Mouse (Mus musculus): Measurements from ENCODE around the gene Sf1. TPM values are rescaled to one million over a fixed set of nuclear protein-coding genes. Genes with fewer than 3 reads are reported as not detected.

Gene Sf1
- total RNA-seq, 2 experiments from 2014 or later = 208 to 212 TPM

- Histone ChIP-seq H3K4me3 (no peak overlapping the region), H3K27ac (no peak overlapping the region)
- intact Hi-C loops (cut with DNase I) = no loop called here
- TF ChIP-seq CTCF (IDR thresholded peaks at IDR 0.05) = no peak
- DNase-seq (ENCODE audit: extremely low spot score in 1 of 2, low spot score in 2 of 2) = no peak
Observed at GRCm38 (mm10) chr19:6354030-6354429, 9.5 kb upstream of the Sf1 start.

DNA sequence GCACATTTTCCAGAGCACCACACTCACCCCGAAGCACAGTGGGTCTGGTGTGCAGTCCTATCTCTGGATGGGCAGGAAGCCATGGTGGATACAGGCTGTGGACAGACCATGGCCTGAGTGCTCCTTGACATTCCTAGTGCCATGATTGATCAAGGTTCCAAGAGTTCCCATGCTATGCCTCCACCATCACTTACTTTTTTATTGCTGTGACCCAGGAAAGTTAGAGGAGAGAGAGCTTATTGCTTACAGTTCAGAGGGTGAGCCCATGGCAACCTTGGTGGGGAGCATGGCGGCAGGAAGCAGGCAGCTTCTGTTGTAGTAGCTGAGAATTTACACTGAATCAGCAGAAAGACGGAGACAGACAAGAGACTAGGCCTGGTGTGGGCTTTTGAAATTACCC, 2.2 kb upstream of the Sf1 start:
- DNase-seq (ENCODE audit: extremely low spot score in 1 of 2, low spot score in 2 of 2) = no peak
- intact Hi-C loops (cut with DNase I) = no loop called here
- Histone ChIP-seq H3K27ac (no peak overlapping the region), H3K4me3 (no peak overlapping the region)
- no peak for TF ChIP-seq CTCF (IDR thresholded peaks at IDR 0.05)

DNA sequence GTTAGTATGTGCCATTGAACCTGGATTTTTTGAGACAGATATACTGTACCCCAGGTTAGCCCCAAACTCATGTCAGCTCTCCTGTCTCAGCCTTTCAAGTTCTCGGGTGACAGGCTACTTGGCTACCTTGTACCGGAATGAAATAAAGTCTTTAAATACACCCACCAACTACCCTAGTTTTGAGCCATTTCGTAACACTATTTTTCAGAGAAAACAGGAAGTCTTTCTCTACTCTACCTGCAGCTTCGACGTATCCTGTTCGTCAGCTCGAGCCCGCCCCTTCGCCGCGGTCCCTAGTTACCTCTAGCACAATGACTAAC, 439 bp upstream of the Sf1 start:
- intact Hi-C loops (cut with DNase I) = no loop called here
- Histone ChIP-seq H3K27ac (peak overlapping the region; percentile 92), H3K4me3 (peak overlapping the region; percentile 71)
- no peak for TF ChIP-seq CTCF (IDR thresholded peaks at IDR 0.05)
- DNase-seq (ENCODE audit: extremely low spot score in 1 of 2, low spot score in 2 of 2) = peak in 1 of 2 experiments; percentile 13

DNA sequence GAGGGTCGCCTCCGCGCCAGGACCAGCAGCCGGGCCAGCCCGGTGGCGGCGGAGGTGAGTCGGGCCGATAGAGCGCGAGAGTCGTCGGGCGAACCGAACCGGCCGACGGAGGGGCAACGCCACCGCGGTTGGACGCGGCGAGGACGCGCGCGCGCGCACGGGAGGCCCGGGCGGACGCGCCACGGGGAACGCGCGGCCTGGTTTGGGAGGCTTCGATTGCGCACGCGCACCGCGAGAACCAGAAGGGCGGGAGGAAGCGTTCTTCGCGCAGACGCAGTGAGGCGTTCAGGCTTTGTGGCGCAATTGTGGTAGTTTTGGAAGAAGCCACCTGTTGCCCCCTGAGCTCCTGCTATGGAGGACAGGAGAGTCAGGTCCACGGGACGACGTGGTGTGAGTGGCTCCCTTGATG, 831 bp downstream of the Sf1 start:
- Histone ChIP-seq H3K4me3 (peak overlapping the region; percentile 71), H3K27ac (peak overlapping the region; percentile 99)
- DNase-seq (ENCODE audit: extremely low spot score in 1 of 2, low spot score in 2 of 2) = peak; percentile 90 to 91
- intact Hi-C loops (cut with DNase I) = no loop called here
- no peak for TF ChIP-seq CTCF (IDR thresholded peaks at IDR 0.05)

GRCm38 (mm10) chr19:6364842-6365241, 1.4 kb downstream of the Sf1 start:
- intact Hi-C loops (cut with DNase I) = no loop called here
- DNase-seq (ENCODE audit: extremely low spot score in 1 of 2, low spot score in 2 of 2) = no peak
- peak overlapping the region; percentile 71 for H3K4me3 ChIP-seq
- H3K27ac ChIP-seq = peak overlapping the region; percentile 99; the same call in 1 of the 2 replicates
- TF ChIP-seq CTCF (IDR thresholded peaks at IDR 0.05) = no peak

DNA sequence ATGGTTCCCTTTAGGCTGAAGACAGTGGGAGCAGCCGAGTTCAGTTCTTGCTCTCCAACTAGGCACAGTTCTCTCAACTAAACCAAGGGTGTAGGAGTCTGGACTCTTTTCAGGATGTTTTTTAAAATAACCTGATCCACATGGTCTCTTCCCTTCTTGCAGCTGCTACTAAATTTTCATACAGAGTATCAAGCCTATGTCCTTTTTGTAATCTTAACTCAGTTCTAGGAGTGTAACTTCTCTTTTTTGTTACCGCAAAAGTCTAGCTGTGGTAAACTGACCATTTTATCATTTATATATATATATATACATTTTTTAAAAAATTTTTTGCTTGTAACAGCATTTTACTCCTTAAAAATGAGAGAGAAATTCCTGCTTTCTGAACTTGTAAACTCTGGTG, 6.7 kb downstream of the Sf1 start:
- no peak for DNase-seq (ENCODE audit: extremely low spot score in 1 of 2, low spot score in 2 of 2)
- no peak overlapping the region for H3K4me3 ChIP-seq
- H3K27ac ChIP-seq = no peak overlapping the region
- intact Hi-C loops (cut with DNase I) = no loop called here
- no peak for TF ChIP-seq CTCF (IDR thresholded peaks at IDR 0.05)

DNA sequence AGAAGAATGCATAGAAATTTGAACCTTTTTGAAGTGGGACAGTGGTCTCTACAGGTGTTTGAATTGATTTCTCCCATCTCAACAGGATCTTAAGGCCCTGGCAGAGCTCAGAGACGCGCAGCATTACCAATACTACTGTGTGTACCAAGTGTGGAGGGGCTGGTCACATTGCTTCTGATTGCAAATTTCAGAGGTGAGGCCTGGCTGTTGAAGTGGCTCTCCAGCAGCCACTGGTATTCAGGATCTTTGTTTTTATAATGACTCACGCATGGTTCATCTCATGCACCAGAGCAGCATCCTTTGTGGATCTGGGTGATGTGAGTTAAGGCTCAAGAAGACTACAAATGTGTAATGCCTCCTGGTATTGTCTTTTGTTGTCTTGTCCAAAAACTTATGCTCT, 8.9 kb downstream of the Sf1 start:
- intact Hi-C loops (cut with DNase I) = no loop called here
- no peak for DNase-seq (ENCODE audit: extremely low spot score in 1 of 2, low spot score in 2 of 2)
- Histone ChIP-seq H3K4me3 (no peak overlapping the region), H3K27ac (no peak overlapping the region)
- no peak for TF ChIP-seq CTCF (IDR thresholded peaks at IDR 0.05)

DNA sequence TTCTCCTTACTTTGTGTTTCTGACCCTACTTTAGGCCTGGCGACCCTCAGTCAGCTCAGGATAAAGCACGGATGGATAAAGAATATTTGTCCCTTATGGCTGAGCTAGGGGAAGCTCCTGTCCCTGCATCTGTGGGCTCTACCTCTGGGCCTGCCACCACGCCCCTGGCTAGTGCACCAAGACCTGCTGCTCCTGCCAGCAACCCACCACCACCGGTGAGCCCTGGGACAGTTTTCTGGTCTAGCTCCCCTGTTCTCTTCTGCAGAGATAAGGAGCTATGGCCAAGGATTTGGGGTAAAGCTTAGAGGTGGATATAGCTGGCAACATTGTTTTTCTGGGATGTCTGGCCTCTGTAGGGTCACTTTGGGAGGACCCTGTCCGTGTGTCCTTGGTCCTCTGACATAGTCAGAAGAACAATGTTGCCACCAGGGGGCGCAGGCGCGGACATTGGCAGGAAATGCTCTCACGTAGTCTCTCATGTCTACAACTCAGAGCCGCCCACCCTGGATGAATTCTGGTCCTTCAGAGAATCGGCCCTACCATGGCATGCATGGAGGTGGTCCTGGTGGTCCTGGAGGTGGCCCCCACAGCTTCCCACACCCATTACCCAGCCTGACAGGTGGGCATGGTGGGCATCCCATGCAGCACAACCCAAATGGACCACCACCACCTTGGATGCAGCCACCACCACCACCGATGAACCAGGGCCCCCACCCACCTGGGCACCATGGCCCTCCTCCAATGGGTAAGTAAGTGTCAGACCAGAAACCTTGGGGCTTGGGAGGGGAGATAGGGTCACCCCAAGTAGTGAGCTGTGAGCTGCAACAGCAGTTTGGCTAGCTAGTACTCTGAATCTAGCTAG, 10.3 kb downstream of the Sf1 start:
- TF ChIP-seq CTCF (IDR thresholded peaks at IDR 0.05) = peak; percentile 80
- H3K27ac ChIP-seq = no peak overlapping the region; the same call in 1 of the 2 replicates
- DNase-seq (ENCODE audit: extremely low spot score in 1 of 2, low spot score in 2 of 2) = peak; percentile 62 to 76
- intact Hi-C loops (cut with DNase I) = no loop called here
- no peak overlapping the region for H3K4me3 ChIP-seq

DNA sequence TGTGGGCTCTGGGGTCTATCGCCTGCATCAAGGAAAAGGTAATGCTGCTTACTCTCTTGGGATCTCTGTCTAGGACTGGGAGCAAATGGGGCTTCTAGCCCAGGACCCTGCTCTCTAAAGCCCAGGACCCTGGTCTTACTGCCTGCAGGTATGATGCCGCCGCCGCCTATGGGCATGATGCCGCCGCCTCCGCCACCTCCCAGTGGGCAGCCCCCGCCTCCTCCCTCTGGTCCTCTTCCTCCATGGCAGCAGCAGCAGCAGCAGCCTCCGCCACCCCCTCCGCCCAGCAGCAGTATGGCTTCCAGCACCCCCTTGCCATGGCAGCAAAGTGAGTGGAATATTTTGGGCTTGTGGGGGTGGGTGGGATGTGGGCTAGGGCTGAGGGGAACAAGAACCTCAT, 11.1 kb downstream of the Sf1 start:
- intact Hi-C loops (cut with DNase I) = no loop called here
- H3K27ac ChIP-seq = no peak overlapping the region
- no peak for DNase-seq (ENCODE audit: extremely low spot score in 1 of 2, low spot score in 2 of 2)
- no peak for TF ChIP-seq CTCF (IDR thresholded peaks at IDR 0.05)
- no peak overlapping the region for H3K4me3 ChIP-seq

DNA sequence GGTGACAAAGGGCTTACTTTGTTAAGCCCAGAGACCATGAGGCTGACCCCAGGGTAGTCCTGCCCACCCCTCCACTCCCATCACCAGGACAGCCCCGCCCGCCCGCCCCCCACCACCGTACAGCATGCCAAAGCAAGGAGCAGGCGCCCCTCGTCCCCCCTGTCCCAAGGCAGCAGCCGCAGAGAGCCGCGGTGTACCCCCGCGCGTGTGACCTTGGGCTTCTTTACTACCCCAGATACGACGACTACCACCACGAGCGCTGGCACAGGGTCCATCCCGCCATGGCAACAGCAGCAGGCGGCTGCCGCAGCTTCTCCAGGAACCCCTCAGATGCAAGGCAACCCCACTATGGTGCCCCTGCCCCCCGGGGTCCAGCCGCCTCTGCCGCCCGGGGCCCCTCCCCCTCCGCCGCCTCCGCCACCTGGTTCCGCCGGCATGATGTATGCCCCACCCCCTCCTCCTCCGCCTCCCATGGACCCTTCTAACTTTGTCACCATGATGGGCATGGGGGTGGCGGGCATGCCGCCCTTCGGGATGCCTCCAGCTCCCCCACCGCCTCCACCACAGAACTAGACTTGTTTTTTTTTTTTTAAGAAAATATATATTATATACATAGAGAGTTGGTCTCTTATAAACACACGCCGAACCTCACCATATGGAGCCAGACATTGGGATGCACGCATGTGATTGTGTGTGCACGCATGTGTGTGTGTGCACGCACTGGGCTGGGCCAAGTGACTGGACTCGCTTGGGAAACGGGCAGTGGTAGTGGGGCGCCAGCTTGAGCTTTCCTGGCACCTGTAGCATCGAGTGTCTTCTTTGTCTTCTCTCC, 12.1 kb downstream of the Sf1 start:
- DNase-seq (ENCODE audit: extremely low spot score in 1 of 2, low spot score in 2 of 2) = no peak
- Histone ChIP-seq H3K4me3 (no peak overlapping the region), H3K27ac (no peak overlapping the region)
- intact Hi-C loops (cut with DNase I) = no loop called here
- no peak for TF ChIP-seq CTCF (IDR thresholded peaks at IDR 0.05)

DNA sequence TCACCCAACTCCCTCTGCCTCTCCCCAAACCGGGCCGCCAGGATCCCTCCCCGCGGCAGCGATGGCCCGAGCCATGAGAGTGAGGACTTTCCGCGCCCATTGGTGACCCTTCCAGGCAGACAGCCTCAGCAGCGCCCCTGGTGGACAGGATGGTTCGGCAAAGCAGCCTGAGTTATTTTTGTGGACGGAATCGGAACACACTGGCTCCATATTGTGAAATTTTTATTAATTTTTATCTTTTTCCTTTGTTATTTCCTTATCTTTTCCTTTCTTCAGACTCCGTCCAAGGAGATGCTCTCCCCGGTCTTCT, 12.7 kb downstream of the Sf1 start:
- no peak overlapping the region for H3K4me3 ChIP-seq
- no peak overlapping the region for H3K27ac ChIP-seq
- peak in 1 of 2 experiments; percentile 37 for DNase-seq (ENCODE audit: extremely low spot score in 1 of 2, low spot score in 2 of 2)
- intact Hi-C loops (cut with DNase I) = no loop called here
- TF ChIP-seq CTCF (IDR thresholded peaks at IDR 0.05) = peak; percentile 71

- no peak for DNase-seq (ENCODE audit: extremely low spot score in 1 of 2, low spot score in 2 of 2)
- intact Hi-C loops (cut with DNase I) = no loop called here
- no peak overlapping the region for H3K4me3 ChIP-seq
- no peak for TF ChIP-seq CTCF (IDR thresholded peaks at IDR 0.05)
- no peak overlapping the region for H3K27ac ChIP-seq
Observed at GRCm38 (mm10) chr19:6376643-6377042, 13.2 kb downstream of the Sf1 start.
